Mouse (Mus musculus) ES-Bruce4 (cell line): Measurements from ENCODE around the gene Gtf2f2. TPM values are rescaled to one million over a fixed set of nuclear protein-coding genes. Genes with fewer than 3 reads are reported as not detected.

Experiments
- H3K27ac ChIP-seq: 2 replicates; pipeline ENCODE4 v1.5.1; 2012; ENCODE audit warnings: low read length, inconsistent platforms; ENCODE audit not compliant: insufficient read depth
- H3K27me3 ChIP-seq: 2 replicates; pipeline ENCODE4 v1.6.1; 2012; ENCODE audit warnings: mild to moderate bottlenecking, low read length, inconsistent platforms; ENCODE audit not compliant: control insufficient read depth, poor library complexity, insufficient read depth, severe bottlenecking
- H3K36me3 ChIP-seq: 2 replicates; pipeline ENCODE4 v1.6.1; 2012; ENCODE audit warnings: inconsistent platforms, mild to moderate bottlenecking, low read length, moderate library complexity; ENCODE audit not compliant: control insufficient read depth, poor library complexity, insufficient read depth, severe bottlenecking
- H3K4me1 ChIP-seq: one replicate; pipeline ENCODE4 v1.8.1; 2011; ENCODE audit warnings: low read length; ENCODE audit not compliant: control insufficient read depth, insufficient read depth
- H3K4me3 ChIP-seq: 2 replicates; pipeline ENCODE4 v1.5.1; 2011; ENCODE audit warnings: low read depth, mild to moderate bottlenecking, low read length
- H3K9ac ChIP-seq: 2 replicates; pipeline ENCODE4 v1.6.1; 2012; ENCODE audit warnings: low read depth, mild to moderate bottlenecking, inconsistent platforms; ENCODE audit not compliant: poor library complexity, severe bottlenecking
- H3K9me3 ChIP-seq: replicated peaks from 2 replicates; pipeline ENCODE4 v1.6.1; 2012; ENCODE audit warnings: mild to moderate bottlenecking, low read length, inconsistent platforms; ENCODE audit not compliant: control insufficient read depth, poor library complexity, insufficient read depth, severe bottlenecking
- CTCF ChIP-seq: IDR thresholded peaks from one replicate; pipeline ENCODE4 v1.8.1; 2011; ENCODE audit warnings: low read depth, low read length
- EP300 ChIP-seq: IDR thresholded peaks from 2 replicates; pipeline ENCODE4 v1.6.1; 2011; ENCODE audit warnings: low read depth, low read length; ENCODE audit not compliant: insufficient read depth
- POLR2A ChIP-seq: IDR thresholded peaks from one replicate; pipeline ENCODE4 v1.8.1; 2011; ENCODE audit warnings: low read length; ENCODE audit not compliant: insufficient read depth
- polyA plus RNA-seq: library from polyadenylated mRNA; stranded (reverse); fragments of >200 nt; gene quantifications from 2 replicates; pipeline ENCODE4 v1.2.4, GENCODE M21; 2011; ENCODE audit warnings: low read depth; ENCODE audit not compliant: missing spikeins, insufficient read depth, insufficient read length

Gtf2f2 gene
- polyA plus RNA-seq, 1 experiment = 53.3 TPM

DNA sequence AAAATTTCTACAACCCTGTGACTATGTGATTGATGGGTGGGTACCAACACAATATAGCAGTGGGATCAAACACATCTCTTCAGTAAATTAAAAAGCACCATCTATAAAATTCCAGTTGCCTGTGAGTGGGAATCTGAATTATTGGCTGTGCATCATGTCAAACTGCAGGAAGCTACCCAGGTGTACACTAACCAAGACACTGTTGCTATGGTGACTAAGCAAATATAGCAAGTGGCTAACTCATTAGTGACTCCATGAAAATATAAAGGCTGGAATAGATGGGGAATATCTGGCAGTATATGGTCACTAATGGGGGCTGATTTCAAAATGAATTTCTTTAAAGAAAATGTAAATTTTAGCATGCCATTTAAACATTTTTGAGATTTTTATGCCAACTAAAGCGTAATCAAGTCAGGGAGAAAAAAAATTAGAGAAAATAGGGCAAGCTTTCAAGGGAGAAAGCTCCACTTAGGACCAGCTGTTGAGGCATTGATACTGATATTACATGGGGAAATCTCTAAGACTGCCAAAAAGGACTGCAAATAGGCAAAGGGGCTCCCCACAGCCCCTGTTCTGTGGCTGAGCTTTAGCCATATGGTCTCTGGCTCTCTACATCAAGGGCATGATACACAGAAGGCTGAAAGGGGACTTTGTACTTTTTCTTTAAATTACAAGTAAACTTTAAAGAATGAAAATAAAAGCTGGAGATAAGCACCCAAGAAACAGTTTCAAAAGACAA, 87.2 kb downstream of the Gtf2f2 start:
- Histone ChIP-seq H3K9me3 (no peaks in the 10 kb centered on the region), H3K4me1 (no peaks in the 10 kb centered on the region), H3K27me3 (no peaks in the 10 kb centered on the region), H3K9ac (no peak overlapping the region), H3K27ac (no peak overlapping the region), H3K36me3 (no peaks in the 10 kb centered on the region), H3K4me3 (no peak overlapping the region)
- TF ChIP-seq EP300 (no peak), POLR2A (no peak), CTCF (no peak)

DNA sequence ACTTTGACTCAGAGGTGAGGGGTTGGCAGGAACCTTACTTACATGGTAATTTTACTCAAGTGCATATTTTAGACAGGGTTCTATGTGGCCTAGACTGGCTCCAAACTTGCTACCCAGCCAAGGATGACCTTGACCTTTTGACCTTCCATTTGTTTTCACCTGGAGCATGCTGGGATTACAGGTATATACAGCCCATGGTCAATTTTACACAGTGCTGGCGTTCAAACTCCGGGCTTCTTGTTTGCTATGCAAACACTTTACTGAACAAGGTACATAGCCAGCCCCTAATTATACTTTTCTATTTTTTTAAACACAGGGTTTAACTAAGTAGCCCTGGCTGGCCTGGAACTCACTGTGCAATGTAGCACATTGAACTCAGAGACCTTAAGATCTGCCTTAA, 98.0 kb downstream of the Gtf2f2 start:
- Histone ChIP-seq H3K36me3 (peaks cover 3% of the 10 kb centered on the region), H3K9me3 (0 out of 2 replicates have a peak, but pooled peaks cover 2% of the 10 kb centered on the region), H3K4me1 (no peaks in the 10 kb centered on the region), H3K9ac (no peak overlapping the region), H3K27me3 (no peaks in the 10 kb centered on the region), H3K4me3 (no peak overlapping the region), H3K27ac (no peak overlapping the region)
- no peak for TF ChIP-seq EP300

DNA sequence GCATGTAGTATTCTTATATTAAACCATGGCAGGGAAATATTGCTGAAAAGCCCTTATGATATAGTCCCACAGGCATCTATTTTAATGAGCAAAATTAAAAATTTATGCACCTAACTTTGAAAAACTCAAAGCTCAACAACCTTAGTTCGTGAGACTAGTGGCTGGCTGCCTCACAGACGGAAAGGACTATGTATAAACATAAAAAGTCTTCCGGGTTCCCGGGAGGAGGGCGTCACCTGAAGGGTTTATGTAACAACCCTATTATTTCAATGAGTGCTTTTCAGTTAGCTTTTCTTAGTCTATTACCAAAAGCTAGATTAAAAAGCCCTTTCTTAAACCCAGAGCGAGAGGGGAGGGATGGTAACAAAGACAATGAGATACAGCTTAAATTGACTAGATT, 98.7 kb downstream of the Gtf2f2 start:
- H3K4me1 ChIP-seq = no peaks in the 10 kb centered on the region
- H3K36me3 ChIP-seq = no peaks in the 10 kb centered on the region; the same call in none of the 2 replicates
- H3K9ac ChIP-seq = no peak overlapping the region
- H3K9me3 ChIP-seq = 0 out of 2 replicates have a peak, but pooled peaks cover 2% of the 10 kb centered on the region
- no peak overlapping the region for H3K27ac ChIP-seq
- H3K4me3 ChIP-seq = no peak overlapping the region
- no peaks in the 10 kb centered on the region for H3K27me3 ChIP-seq
- no peak for TF ChIP-seq EP300
- no peak for TF ChIP-seq CTCF
- no peak for TF ChIP-seq POLR2A

DNA sequence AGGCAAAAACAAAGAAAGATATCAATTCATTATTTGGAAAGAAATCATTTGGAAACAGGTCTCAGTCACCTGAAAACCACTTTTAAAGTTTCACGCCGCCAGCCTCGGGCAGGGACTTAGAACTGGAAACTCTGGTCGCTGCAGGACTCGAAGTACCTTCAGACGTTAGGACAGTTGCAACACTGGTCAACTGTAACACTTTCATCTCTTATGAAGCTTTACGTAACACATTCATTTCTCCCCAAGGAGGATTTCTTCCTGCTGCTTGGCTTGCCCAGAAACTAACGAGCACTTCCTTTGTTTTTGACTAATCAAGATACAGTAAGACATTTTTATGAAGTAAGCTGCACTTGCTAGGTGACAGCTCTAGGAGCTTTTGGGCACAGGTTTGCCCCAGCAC, 103.7 kb downstream of the Gtf2f2 start:
- no peak overlapping the region for H3K4me3 ChIP-seq
- no peak overlapping the region for H3K27ac ChIP-seq
- H3K9me3 ChIP-seq = no peaks in the 10 kb centered on the region; the same call in 1 of the 2 replicates
- H3K4me1 ChIP-seq = no peaks in the 10 kb centered on the region
- no peaks in the 10 kb centered on the region for H3K27me3 ChIP-seq
- TF ChIP-seq POLR2A = no peak
- H3K9ac ChIP-seq = no peak overlapping the region
- peaks cover 12% of the 10 kb centered on the region for H3K36me3 ChIP-seq

DNA sequence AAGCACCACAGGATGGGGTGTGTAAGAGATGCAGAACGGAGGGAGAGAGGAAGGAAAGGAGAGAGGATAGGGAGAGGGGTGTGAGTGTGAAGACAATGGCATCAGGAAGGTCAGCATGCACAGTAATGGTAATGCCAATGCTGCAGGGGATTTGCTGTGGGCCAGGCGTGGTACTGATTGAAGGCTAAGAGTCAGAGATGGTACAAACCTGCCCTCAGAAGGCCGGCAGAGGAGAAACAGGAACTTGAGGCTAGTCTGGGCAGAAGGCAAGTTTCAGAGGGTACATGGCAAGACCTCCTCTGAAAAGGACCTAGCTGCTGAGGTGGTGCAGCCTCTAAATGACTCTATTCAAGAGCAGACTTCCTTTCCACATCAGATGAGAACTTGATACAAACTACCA, 105.7 kb downstream of the Gtf2f2 start:
- TF ChIP-seq POLR2A (no peak), EP300 (no peak), CTCF (no peak)
- no peak overlapping the region for H3K4me3 ChIP-seq
- no peaks in the 10 kb centered on the region; the same call in 1 of the 2 replicates for H3K9me3 ChIP-seq
- H3K9ac ChIP-seq = no peak overlapping the region
- peaks cover 12% of the 10 kb centered on the region for H3K36me3 ChIP-seq
- H3K27me3 ChIP-seq = no peaks in the 10 kb centered on the region
- H3K27ac ChIP-seq = no peak overlapping the region
- no peaks in the 10 kb centered on the region for H3K4me1 ChIP-seq

DNA sequence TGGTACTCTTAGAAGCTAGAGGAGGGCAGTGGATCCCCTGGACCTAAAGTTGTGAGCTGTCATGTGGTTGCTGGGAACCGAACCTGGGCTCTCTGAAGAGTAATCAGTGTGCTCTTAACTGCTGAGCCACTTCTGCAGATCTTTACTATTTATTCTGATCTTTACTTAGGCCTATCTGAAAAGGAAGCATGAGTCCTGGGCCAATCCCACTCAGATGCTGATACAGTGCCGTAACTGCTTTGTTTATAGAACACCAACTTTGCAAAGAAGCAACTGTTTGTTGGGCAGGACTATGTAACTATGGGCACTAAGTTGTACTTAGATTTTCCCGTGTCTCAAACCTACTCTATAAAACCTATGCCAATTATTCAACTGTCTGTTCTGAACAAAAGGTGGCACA, 107.5 kb downstream of the Gtf2f2 start:
- H3K27ac ChIP-seq = no peak overlapping the region

More for the DNA sequence above, 107.5 kb downstream of the Gtf2f2 start:
- Histone ChIP-seq H3K4me3 (no peak overlapping the region), H3K4me1 (no peaks in the 10 kb centered on the region), H3K9me3 (no peaks in the 10 kb centered on the region; the same call in 1 of the 2 replicates), H3K9ac (no peak overlapping the region), H3K27me3 (no peaks in the 10 kb centered on the region), H3K36me3 (peaks cover 12% of the 10 kb centered on the region)
- TF ChIP-seq CTCF = no peak
- no peak for TF ChIP-seq EP300
- TF ChIP-seq POLR2A = no peak
